Mouse (Mus musculus) inflammation-experienced regulatory T-cells, adult 6 months (primary cell): ENCODE measurements around the gene Rab7. TPM values are rescaled to one million over a fixed set of nuclear protein-coding genes. Genes with fewer than 3 reads are reported as not detected.
"Not testable (repeated sequence)": the region's sequence is repeated elsewhere in the genome, so short reads cannot be mapped to it uniquely, and the experiment has no call there.

Experiments
- ATAC-seq: one replicate; pipeline ENCODE4 v1.8.0; 2017
- polyA plus RNA-seq, 3 experiments: library from polyadenylated mRNA; unstranded; fragments of 100-300 nt; shearing (Covaris generic); gene quantifications; one replicate each; pipeline ENCODE4 v1.2.1; 2017

Gene Rab7
- polyA plus RNA-seq, 3 experiments from 2014 or later = 271 to 323 (median 302) TPM

GRCm38 (mm10) chr6:87997706-87998265 is 47.3 kb downstream of the Rab7 start:
- peak; percentile 52 for ATAC-seq

- no peak for ATAC-seq
These were observed 48.5 kb downstream of the Rab7 start for GRCm38 (mm10) chr6:87996606-87997005.

GRCm38 (mm10) chr6:87995519-87995918 is 49.6 kb downstream of the Rab7 start:
- no peak for ATAC-seq

- ATAC-seq = no peak
These were observed 51.1 kb downstream of the Rab7 start for GRCm38 (mm10) chr6:87993790-87994571.

GRCm38 (mm10) chr6:87992733-87993132 is 52.3 kb downstream of the Rab7 start:
- ATAC-seq = no peak

- ATAC-seq = no peak
These were observed 53.2 kb downstream of the Rab7 start for GRCm38 (mm10) chr6:87991886-87992285.

GRCm38 (mm10) chr6:87991216-87991615 is 53.9 kb downstream of the Rab7 start:
- ATAC-seq = no peak

- no peak for ATAC-seq
These were observed 62.6 kb downstream of the Rab7 start for GRCm38 (mm10) chr6:87982506-87982905.

GRCm38 (mm10) chr6:87981547-87982256 is 63.4 kb downstream of the Rab7 start, which contains the start of gene H1fx:
TSS of gene H1fx (minus strand) at chr6:87981637.
- no peak for ATAC-seq

GRCm38 (mm10) chr6:87981030-87981485 is 64.0 kb downstream of the Rab7 start:
- no peak for ATAC-seq

GRCm38 (mm10) chr6:87980374-87981029 is 64.6 kb downstream of the Rab7 start:
- ATAC-seq = no peak

GRCm38 (mm10) chr6:87979728-87980127 is 65.3 kb downstream of the Rab7 start:
- no peak for ATAC-seq

GRCm38 (mm10) chr6:87970041-87970440 is 75.0 kb downstream of the Rab7 start:
- no peak for ATAC-seq

GRCm38 (mm10) chr6:87962457-87962856 is 82.6 kb downstream of the Rab7 start:
- ATAC-seq = not testable (repeated sequence)

Other genes with a start within 250 kb of the Rab7 start
- 10 to 100 TPM; 11.1 to 18.7 (median 15.7) TPM for gene Rab43, start 233.1 kb downstream of the Rab7 start, polyA plus RNA-seq
- gene Gm45140, start 209.5 kb downstream of the Rab7 start, polyA plus RNA-seq = 1 to 10 TPM; 3.6 to 6.6 (median 4.6) TPM
- gene Isy1, start 206.5 kb downstream of the Rab7 start, polyA plus RNA-seq = 100 to 1,000 TPM in 1 of 3 experiments, 10 to 100 TPM in 2; 84.1 to 102 (median 98.9) TPM
- 1,000 to 10,000 TPM in 2 of 3 experiments, 100 to 1,000 TPM in 1; 888 to 1,186 (median 1,089) TPM for gene Cnbp, start 194.2 kb downstream of the Rab7 start, polyA plus RNA-seq
- gene Copg1, start 157.5 kb downstream of the Rab7 start, polyA plus RNA-seq = 100 to 1,000 TPM in 1 of 3 experiments, 10 to 100 TPM in 2; 63.1 to 108 (median 84.1) TPM
- 10 to 100 TPM; 45.1 to 53.4 (median 49.3) TPM for gene Hmces, start 131.3 kb downstream of the Rab7 start, polyA plus RNA-seq
- gene H1fx, start 63.6 kb downstream of the Rab7 start, polyA plus RNA-seq = not detected
- gene Rpn1, start 39.2 kb upstream of the Rab7 start, polyA plus RNA-seq = 100 to 1,000 TPM in 2 of 3 experiments, 10 to 100 TPM in 1; 82.7 to 138 (median 128) TPM
- not detected for gene Gata2, start 148.6 kb upstream of the Rab7 start, polyA plus RNA-seq
- not detected for gene Dnajb8, start 177.0 kb upstream of the Rab7 start, polyA plus RNA-seq